Mouse (Mus musculus) cerebellum, adult 2 months (tissue): ENCODE results near the gene Hist1h2ao. TPM values are rescaled to one million over a fixed set of nuclear protein-coding genes. Genes with fewer than 3 reads are reported as not detected.
"Not testable (repeated sequence)": the region's sequence is repeated elsewhere in the genome, so short reads cannot be mapped to it uniquely, and the experiment has no call there.

ENCODE experiments used
- DNase-seq, 2 experiments: peaks; one replicate each; pipeline ENCODE4 v3.0.0; 2021
- H3K27ac ChIP-seq: fragments of 200-500 bp; 2 replicates; pipeline ENCODE4 v1.5.1; 2012; ENCODE audit warnings: low read length, control low read depth, inconsistent platforms; ENCODE audit not compliant: insufficient read depth
- H3K27me3 ChIP-seq: fragments of 200-500 bp; 2 replicates; pipeline ENCODE4 v1.6.1; 2012; ENCODE audit warnings: inconsistent platforms, mild to moderate bottlenecking, low read length, moderate library complexity; ENCODE audit not compliant: control insufficient read depth, insufficient read depth
- H3K4me1 ChIP-seq: fragments of 200-500 bp; 2 replicates; pipeline ENCODE4 v1.6.1; 2011; ENCODE audit warnings: low read length; ENCODE audit not compliant: control insufficient read depth, insufficient read depth
- H3K4me3 ChIP-seq: fragments of 200-500 bp; replicated peaks from 2 replicates; pipeline ENCODE3; 2011; ENCODE audit warnings: mild to moderate bottlenecking, low read depth, low read length, control low read depth; ENCODE audit not compliant: insufficient read depth
- CTCF ChIP-seq: fragments of 200-500 bp; IDR thresholded peaks from 2 replicates; pipeline ENCODE4 v1.5.1; 2011; ENCODE audit warnings: low read depth, mild to moderate bottlenecking, control low read depth, low read length, moderate library complexity, borderline replicate concordance; ENCODE audit not compliant: insufficient read depth
- POLR2A ChIP-seq: fragments of 200-500 bp; IDR thresholded peaks from 2 replicates; pipeline ENCODE4 v1.6.1; 2011; ENCODE audit warnings: low read length, control low read depth, borderline replicate concordance; ENCODE audit not compliant: insufficient read depth
- WGBS: fragments of 180-500 bp; shearing (Covaris S2); methylation state at CpG from one replicate; pipeline ENCODE4 v1.1.7; 2018; 5-methylcytosine and 5-hydroxymethylcytosine counted together
- polyA plus RNA-seq: library from polyadenylated mRNA; depleted of rRNA; stranded (reverse); fragments of >200 nt; gene quantifications from 2 replicates; pipeline ENCODE4 v1.2.3, GENCODE M21; 2012

Gene Hist1h2ao
- polyA plus RNA-seq, 1 experiment, result not detected

- not testable (repeated sequence) for H3K4me1 ChIP-seq, H3K4me3 ChIP-seq, H3K27ac ChIP-seq, H3K27me3 ChIP-seq
- no CpG with 5 or more reads among the region's 24 CpGs for WGBS
- DNase-seq, result peak; percentile 60 to 62
Measured at GRCm38 (mm10) chr13:21811539-21811938, 1.3 kb downstream of the Hist1h2ao start, which contains the start of gene Hist1h4m. TSS of gene Hist1h4m (plus strand) at chr13:21811746.

GRCm38 (mm10) chr13:21812092-21812491 lies 1.8 kb downstream of the Hist1h2ao start:
- not testable (repeated sequence) for DNase-seq, H3K27me3 ChIP-seq, H3K4me3 ChIP-seq, H3K4me1 ChIP-seq, H3K27ac ChIP-seq
- under 1% methylated on average over 14 of the region's 14 CpGs for WGBS

- not testable (repeated sequence) for H3K27me3 ChIP-seq, DNase-seq, H3K27ac ChIP-seq, H3K4me1 ChIP-seq, H3K4me3 ChIP-seq
- WGBS, result 49% methylated on average over 7 of the region's 16 CpGs
Measured at GRCm38 (mm10) chr13:21820082-21820890, 10.0 kb downstream of the Hist1h2ao start.

GRCm38 (mm10) chr13:21828511-21828910 lies 18.2 kb downstream of the Hist1h2ao start:
- Histone ChIP-seq H3K4me3 (no peak overlapping the region), H3K27ac (no peak overlapping the region), H3K4me1 (no peaks in the 10 kb centered on the region), H3K27me3 (no peaks in the 10 kb centered on the region)
- no peak for DNase-seq
- TF ChIP-seq CTCF (no peak), POLR2A (no peak)
- 91% methylated on average over 3 of the region's 3 CpGs for WGBS

- Histone ChIP-seq H3K27ac (no peak overlapping the region), H3K4me3 (no peak overlapping the region), H3K27me3 (no peaks in the 10 kb centered on the region), H3K4me1 (no peaks in the 10 kb centered on the region)
- TF ChIP-seq CTCF, result no peak
- no peak for TF ChIP-seq POLR2A
- no peak for DNase-seq
- 93% methylated on average over 10 of the region's 10 CpGs for WGBS
Measured at GRCm38 (mm10) chr13:21830344-21830743, 20.1 kb downstream of the Hist1h2ao start.

DNA sequence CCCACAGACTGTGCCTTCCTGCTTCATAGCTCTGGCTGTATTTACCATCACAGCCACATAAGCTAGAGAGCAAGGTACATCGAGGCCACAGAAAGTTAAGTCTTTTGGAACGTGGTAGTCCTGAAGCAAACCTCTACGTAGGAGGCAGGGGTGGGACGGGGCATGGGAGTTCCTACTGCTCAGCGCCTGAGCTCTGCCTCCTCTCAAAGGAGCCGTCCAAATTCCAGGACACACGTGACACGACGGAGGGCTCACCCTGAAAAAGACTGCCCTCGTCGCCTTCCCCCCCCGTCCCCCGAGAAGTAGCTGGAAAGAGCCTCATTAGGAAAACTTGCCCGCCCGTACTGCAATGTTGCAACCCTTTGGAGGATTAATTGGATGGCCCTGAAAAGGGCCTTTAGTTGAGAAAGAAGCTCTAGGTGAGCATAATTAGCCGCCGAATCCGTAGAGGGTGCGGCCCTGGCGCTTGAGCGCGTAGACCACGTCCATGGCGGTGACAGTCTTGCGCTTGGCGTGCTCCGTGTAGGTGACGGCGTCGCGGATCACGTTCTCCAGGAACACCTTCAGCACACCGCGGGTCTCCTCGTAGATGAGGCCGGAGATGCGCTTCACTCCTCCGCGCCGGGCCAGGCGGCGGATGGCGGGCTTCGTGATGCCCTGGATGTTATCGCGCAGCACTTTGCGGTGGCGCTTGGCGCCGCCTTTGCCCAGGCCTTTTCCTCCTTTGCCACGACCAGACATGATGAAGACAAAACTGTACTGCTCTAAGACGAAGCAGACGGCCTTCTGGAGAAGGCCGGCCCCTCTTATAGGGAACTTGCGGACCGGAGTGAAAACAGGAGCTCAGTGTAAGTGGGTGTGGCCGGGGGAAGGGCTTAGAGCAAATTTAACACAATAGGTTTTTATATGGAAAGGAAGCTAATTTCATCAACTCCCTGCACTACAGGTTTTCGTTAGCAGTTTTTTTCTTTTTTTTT lies 21.4 kb downstream of the Hist1h2ao start, which contains the start of gene Hist1h4n:
TSS of gene Hist1h4n (minus strand) at position 779 of the 977 bp plus-strand sequence.
- WGBS, result under 1% methylated on average over 24 of the region's 58 CpGs
- peak; percentile 57 to 58 for DNase-seq
- not testable (repeated sequence) for H3K4me3 ChIP-seq, H3K4me1 ChIP-seq, H3K27ac ChIP-seq, H3K27me3 ChIP-seq
- TF ChIP-seq POLR2A, result peak; percentile 28; the same call in 1 of the 2 replicates

GRCm38 (mm10) chr13:21833461-21833860 lies 23.2 kb downstream of the Hist1h2ao start, which contains the start of the genes Hist1h2ap and Hist1h2br:
TSS of gene Hist1h2ap (minus strand) at chr13:21833507.
TSS of gene Hist1h2br (plus strand) at chr13:21833743.
- H3K4me1 ChIP-seq, H3K4me3 ChIP-seq, H3K27me3 ChIP-seq, DNase-seq, H3K27ac ChIP-seq: not testable (repeated sequence)
- no CpG with 5 or more reads among the region's 24 CpGs for WGBS

DNA sequence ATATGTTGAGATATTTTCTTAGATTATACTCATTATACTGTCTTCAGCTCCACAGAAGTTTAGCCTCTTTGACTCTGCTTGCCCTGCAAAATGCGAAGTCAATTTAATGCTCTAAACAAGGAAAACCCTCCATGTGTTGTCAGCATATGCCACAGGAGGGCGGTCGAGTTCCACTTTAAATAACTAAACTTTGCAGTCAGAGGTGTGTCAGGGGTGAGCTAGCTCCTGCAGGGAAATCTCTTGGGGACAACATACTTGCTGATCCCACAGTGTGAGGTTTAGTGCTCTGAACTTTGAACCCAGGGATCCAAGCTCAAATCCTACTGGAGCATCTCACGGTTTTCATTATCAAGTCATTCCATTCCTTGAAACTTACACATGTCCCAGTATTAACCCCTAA lies 30.2 kb downstream of the Hist1h2ao start:
- not testable (repeated sequence) for H3K27ac ChIP-seq, DNase-seq
- no CpG with 5 or more reads among the region's 4 CpGs for WGBS

GRCm38 (mm10) chr13:21846356-21846755 lies 36.1 kb downstream of the Hist1h2ao start:
- not testable (repeated sequence) for H3K27me3 ChIP-seq, H3K4me1 ChIP-seq, H3K27ac ChIP-seq, H3K4me3 ChIP-seq, DNase-seq

More for the DNA sequence above, 30.2 kb downstream of the Hist1h2ao start:
- not testable (repeated sequence) for H3K27me3 ChIP-seq, H3K4me3 ChIP-seq, H3K4me1 ChIP-seq
